Mouse (Mus musculus): ENCODE data around the gene Tbxa2r.

The Tbxa2r gene

GRCm38 (mm10) chr10:81375322-81375721 lies 46.8 kb downstream of the Tbxa2r start:
- DNase-seq: no peak

GRCm38 (mm10) chr10:81376561-81377361 lies 48.2 kb downstream of the Tbxa2r start:
- DNase-seq: no peak

- DNase-seq: no peak
Measured at GRCm38 (mm10) chr10:81377362-81377664, 48.8 kb downstream of the Tbxa2r start.

GRCm38 (mm10) chr10:81377793-81378552 lies 49.4 kb downstream of the Tbxa2r start, which contains the start of gene Fzr1:
TSS of gene Fzr1 (minus strand) at chr10:81378516.
- no peak for DNase-seq

- peak; percentile 100 for DNase-seq
Measured at GRCm38 (mm10) chr10:81378553-81379182, 50.1 kb downstream of the Tbxa2r start.

- DNase-seq: no peak
Measured at GRCm38 (mm10) chr10:81379183-81379553, 50.6 kb downstream of the Tbxa2r start.

- no peak for DNase-seq
Measured at GRCm38 (mm10) chr10:81379809-81380378, 51.4 kb downstream of the Tbxa2r start.

GRCm38 (mm10) chr10:81382039-81382438 lies 53.5 kb downstream of the Tbxa2r start:
- no peak for DNase-seq

- DNase-seq: peak; percentile 99 to 100
Measured at GRCm38 (mm10) chr10:81383802-81384604, 55.5 kb downstream of the Tbxa2r start, which contains the start of the genes Dohh and Gm48551. TSS of gene Dohh (plus strand) at chr10:81384428. TSS of gene Gm48551 (plus strand) at chr10:81384466.

- DNase-seq: no peak
Measured at GRCm38 (mm10) chr10:81384605-81384982, 56.1 kb downstream of the Tbxa2r start.

Data from cerebellum, adult 18-20 months (tissue).